Mouse (Mus musculus) hindbrain, embryonic 15.5 days (tissue): ENCODE measurements around the gene Vsig2. TPM values are rescaled to one million over a fixed set of nuclear protein-coding genes. Genes with fewer than 3 reads are reported as not detected.

Source experiments
- ATAC-seq: fragments of 200-750 bp; cut with Nextera tagmentation; 2 replicates; pipeline ENCODE4 v1.8.0; 2017; ENCODE audit warnings: low read depth, moderate number of reproducible peaks, moderate TSS enrichment; ENCODE audit not compliant: low FRiP score
- H3K27ac ChIP-seq: fragments of 300-500 bp; sonication (generic); replicated peaks from 2 replicates; pipeline ENCODE4 v1.5.1; 2015; ENCODE audit warnings: mild to moderate bottlenecking, inconsistent platforms
- H3K27me3 ChIP-seq: fragments of 300-500 bp; sonication (generic); 2 replicates; pipeline ENCODE4 v1.6.1; 2015; ENCODE audit warnings: control low read depth, inconsistent platforms
- H3K36me3 ChIP-seq: fragments of 300-500 bp; sonication (generic); 2 replicates; pipeline ENCODE4 v1.6.1; 2015; ENCODE audit warnings: control low read depth, inconsistent platforms
- H3K4me1 ChIP-seq: fragments of 300-500 bp; sonication (generic); replicated peaks from 2 replicates; pipeline ENCODE4 v1.6.1; 2015; ENCODE audit warnings: control low read depth, inconsistent platforms
- H3K4me2 ChIP-seq: fragments of 300-500 bp; sonication (generic); 2 replicates; pipeline ENCODE4 v1.6.1; 2015; ENCODE audit warnings: moderate library complexity, mild to moderate bottlenecking, inconsistent platforms
- H3K4me3 ChIP-seq: fragments of 300-500 bp; sonication (generic); 2 replicates; pipeline ENCODE4 v1.5.1; 2015; ENCODE audit warnings: mild to moderate bottlenecking, inconsistent platforms
- H3K9ac ChIP-seq: fragments of 300-500 bp; sonication (generic); 2 replicates; pipeline ENCODE4 v1.6.1; 2015; ENCODE audit warnings: inconsistent platforms
- H3K9me3 ChIP-seq: fragments of 300-500 bp; sonication (generic); 2 replicates; pipeline ENCODE4 v1.6.1; 2016; ENCODE audit warnings: control low read depth, inconsistent platforms
- WGBS: fragments of 180-500 bp; shearing (Covaris S2); methylation state at CpG from one replicate; pipeline ENCODE4 v1.1.7; 2015; 5-methylcytosine and 5-hydroxymethylcytosine counted together
- polyA plus RNA-seq: library from polyadenylated mRNA; unstranded; fragments of >200 nt; fragmentation: Nextera tagmentation; extraction: Ambion mirVana; gene quantifications from 2 replicates; pipeline ENCODE4 v1.2.1, GENCODE M21; 2015

The Vsig2 gene
- polyA plus RNA-seq = 0.89 and 1.4 TPM in 2 replicates

GRCm38 (mm10) chr9:37539170-37540025 lies at the start of gene Vsig2:
Gene Vsig2, plus strand, starts transcription at chr9:37539255.
- no peaks in the 10 kb centered on the region for H3K36me3 ChIP-seq
- ATAC-seq = 0 out of 2 replicates have a peak, but pooled peaks have one; percentile 21
- H3K4me2 ChIP-seq = no peak within 1 kb of the TSS
- WGBS = 49% methylated on average over 23 of the region's 23 CpGs
- no peak within 1 kb of the TSS for H3K27ac ChIP-seq
- H3K9me3 ChIP-seq = no peaks in the 10 kb centered on the region
- H3K4me1 ChIP-seq = peaks cover 4% of the 10 kb centered on the region
- peaks cover 16% of the 10 kb centered on the region; the same call in 1 of the 2 replicates for H3K27me3 ChIP-seq
- no peak within 1 kb of the TSS for H3K4me3 ChIP-seq
- H3K9ac ChIP-seq = no peak within 1 kb of the TSS

DNA sequence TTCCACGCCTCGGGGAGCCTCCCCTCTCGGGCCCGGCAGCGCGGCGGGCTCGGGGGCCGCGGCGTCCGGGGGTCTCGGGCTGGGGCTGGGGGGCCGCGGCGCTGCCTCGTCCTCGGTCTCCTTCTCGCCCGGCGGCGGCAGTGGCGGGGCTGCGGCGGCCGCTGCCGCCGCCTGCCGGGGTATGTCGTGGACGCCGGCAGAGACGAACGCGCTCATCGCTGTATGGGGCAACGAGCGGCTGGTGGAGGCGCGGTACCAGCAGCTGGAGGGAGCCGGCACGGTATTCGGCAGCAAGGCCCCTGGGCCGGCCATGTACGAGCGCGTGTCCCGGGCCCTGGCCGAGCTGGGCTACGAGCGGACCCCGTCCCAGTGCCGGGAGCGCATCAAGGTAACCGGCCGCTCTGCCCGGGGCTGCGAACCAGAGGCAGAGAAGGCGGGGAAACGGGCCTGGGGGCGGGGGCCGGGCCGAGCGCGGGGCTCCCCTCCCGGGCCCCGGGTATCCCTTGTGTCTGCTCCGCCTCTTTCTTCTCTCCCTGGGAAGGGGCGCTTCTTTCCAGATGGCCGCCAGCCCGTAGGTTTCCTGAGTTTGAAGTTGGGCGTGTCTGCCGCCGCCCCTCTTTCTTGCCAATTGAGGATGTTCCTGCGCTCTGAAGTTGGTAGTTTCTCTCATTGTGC lies 49.5 kb upstream of the Vsig2 start:
- no peaks in the 10 kb centered on the region for H3K27me3 ChIP-seq
- peak overlapping the region; percentile 90 for H3K9ac ChIP-seq
- ATAC-seq = peak; percentile 74
- peak overlapping the region; percentile 99 for H3K27ac ChIP-seq
- peaks cover 25% of the 10 kb centered on the region for H3K4me1 ChIP-seq
- under 1% methylated on average over 74 of the region's 75 CpGs for WGBS
- no peaks in the 10 kb centered on the region for H3K36me3 ChIP-seq
- H3K9me3 ChIP-seq = no peaks in the 10 kb centered on the region
- H3K4me3 ChIP-seq = peak overlapping the region; percentile 92
- H3K4me2 ChIP-seq = peak overlapping the region; percentile 82

GRCm38 (mm10) chr9:37495761-37496160 lies 43.3 kb upstream of the Vsig2 start:
- no peak for ATAC-seq
- no peak overlapping the region for H3K27ac ChIP-seq
- H3K36me3 ChIP-seq = no peaks in the 10 kb centered on the region
- no peak overlapping the region for H3K9ac ChIP-seq
- 82% methylated on average over 3 of the region's 3 CpGs for WGBS
- H3K9me3 ChIP-seq = no peaks in the 10 kb centered on the region
- no peaks in the 10 kb centered on the region for H3K27me3 ChIP-seq
- no peak overlapping the region for H3K4me2 ChIP-seq
- peaks cover 8% of the 10 kb centered on the region for H3K4me1 ChIP-seq
- H3K4me3 ChIP-seq = no peak overlapping the region

DNA sequence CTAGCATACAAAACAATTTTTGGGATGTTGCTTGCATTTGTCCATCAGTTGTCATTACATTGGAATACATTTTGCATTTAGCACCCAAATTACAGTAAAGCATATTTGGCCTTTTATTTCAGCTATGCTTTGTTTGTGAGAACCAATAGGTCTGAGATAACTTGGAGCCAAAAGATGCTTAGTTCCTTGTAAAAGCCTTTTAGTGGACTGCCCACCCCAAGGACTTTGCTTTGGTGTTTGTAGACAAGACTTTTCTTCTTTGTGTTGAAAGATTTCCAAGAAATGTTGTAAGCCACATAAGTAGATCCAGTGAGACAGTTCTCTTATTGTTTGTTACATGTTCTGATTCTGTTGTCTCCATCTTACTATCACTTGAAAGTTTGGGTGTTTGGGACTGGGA lies 42.7 kb upstream of the Vsig2 start:
- H3K4me2 ChIP-seq = no peak overlapping the region
- no peak for ATAC-seq
- H3K4me3 ChIP-seq = no peak overlapping the region
- no peaks in the 10 kb centered on the region for H3K9me3 ChIP-seq
- no peaks in the 10 kb centered on the region for H3K36me3 ChIP-seq
- no peaks in the 10 kb centered on the region for H3K27me3 ChIP-seq
- H3K4me1 ChIP-seq = peaks cover 3% of the 10 kb centered on the region
- H3K27ac ChIP-seq = no peak overlapping the region
- H3K9ac ChIP-seq = no peak overlapping the region

- H3K27me3 ChIP-seq = no peaks in the 10 kb centered on the region
- no peak for ATAC-seq
These were observed 38.9 kb upstream of the Vsig2 start for GRCm38 (mm10) chr9:37500201-37500600.

DNA sequence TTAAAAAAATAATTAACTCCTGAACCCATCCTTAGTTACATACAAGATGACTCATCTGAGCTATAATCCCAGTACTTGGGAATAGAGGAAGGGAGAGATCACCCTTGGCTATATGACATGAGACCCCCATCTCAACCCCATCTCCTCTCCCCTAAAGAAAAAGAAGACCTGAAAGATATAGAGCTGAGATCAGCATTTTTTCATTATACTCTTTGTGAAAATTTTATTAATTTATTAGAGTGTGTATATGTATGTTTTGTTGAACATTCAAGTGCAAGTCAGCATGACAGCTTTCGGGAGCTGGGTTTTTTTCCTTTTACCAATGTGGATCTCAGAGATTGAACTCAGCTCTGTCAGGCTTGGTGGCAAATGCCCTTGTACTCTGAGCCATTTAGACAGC lies 37.9 kb upstream of the Vsig2 start:
- no peaks in the 10 kb centered on the region for H3K4me1 ChIP-seq
- H3K27ac ChIP-seq = no peak overlapping the region
- no peak overlapping the region for H3K4me2 ChIP-seq
- ATAC-seq = no peak
- H3K9me3 ChIP-seq = no peaks in the 10 kb centered on the region
- no peak overlapping the region for H3K4me3 ChIP-seq
- 94% methylated on average over 1 of the region's 1 CpGs for WGBS
- no peak overlapping the region for H3K9ac ChIP-seq
- H3K36me3 ChIP-seq = no peaks in the 10 kb centered on the region
- no peaks in the 10 kb centered on the region for H3K27me3 ChIP-seq

More at GRCm38 (mm10) chr9:37500201-37500600, 38.9 kb upstream of the Vsig2 start:
- Histone ChIP-seq H3K4me3 (no peak overlapping the region), H3K27ac (no peak overlapping the region), H3K4me2 (no peak overlapping the region), H3K9ac (no peak overlapping the region), H3K4me1 (no peaks in the 10 kb centered on the region), H3K9me3 (no peaks in the 10 kb centered on the region), H3K36me3 (no peaks in the 10 kb centered on the region)
- 73% methylated on average over 3 of the region's 3 CpGs for WGBS

DNA sequence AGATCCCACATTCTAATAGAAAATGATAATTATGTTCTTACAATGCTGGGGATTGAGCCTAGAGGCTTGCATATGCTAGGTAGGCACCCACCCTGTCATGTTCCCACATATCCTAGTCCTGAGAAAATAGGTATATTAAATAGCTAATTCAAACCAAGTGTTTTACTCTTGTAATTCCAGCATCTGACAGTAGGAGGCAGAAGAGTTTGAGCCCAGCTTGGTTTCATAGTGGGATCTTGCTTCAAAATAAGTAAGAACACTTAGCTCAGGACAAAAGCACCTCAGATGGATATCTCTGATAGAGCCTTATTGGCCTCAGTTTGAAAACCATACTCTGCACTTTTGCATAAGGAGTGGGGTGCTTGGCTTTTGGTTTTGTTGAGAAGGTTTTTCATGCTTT lies 34.7 kb upstream of the Vsig2 start:
- Histone ChIP-seq H3K36me3 (no peaks in the 10 kb centered on the region), H3K27me3 (no peaks in the 10 kb centered on the region), H3K9ac (no peak overlapping the region), H3K4me1 (no peaks in the 10 kb centered on the region), H3K4me3 (no peak overlapping the region), H3K4me2 (no peak overlapping the region), H3K9me3 (no peaks in the 10 kb centered on the region), H3K27ac (no peak overlapping the region)
- no peak for ATAC-seq

DNA sequence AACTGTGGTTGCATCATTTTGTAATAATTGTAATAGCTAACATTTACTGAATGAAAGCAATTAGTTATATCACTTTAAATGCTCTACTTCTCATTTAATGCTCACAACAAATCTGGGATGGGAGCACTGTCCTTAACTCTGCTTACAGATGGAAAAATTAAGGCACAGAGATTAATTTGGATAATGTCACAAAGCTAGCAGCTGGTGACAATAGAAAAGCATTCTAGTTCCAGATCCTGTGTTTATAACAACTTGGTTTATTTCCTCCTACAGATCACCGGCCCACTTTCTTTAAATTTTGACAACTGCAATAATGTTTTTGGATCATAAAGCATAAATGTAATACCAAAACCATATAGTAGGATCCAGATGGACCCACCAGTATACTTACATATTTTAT lies 33.0 kb upstream of the Vsig2 start:
- no peak overlapping the region for H3K9ac ChIP-seq
- no peaks in the 10 kb centered on the region for H3K4me1 ChIP-seq
- H3K27me3 ChIP-seq = no peaks in the 10 kb centered on the region
- H3K4me3 ChIP-seq = no peak overlapping the region
- no peaks in the 10 kb centered on the region for H3K9me3 ChIP-seq
- no peak for ATAC-seq
- H3K27ac ChIP-seq = no peak overlapping the region
- WGBS = 93% methylated on average over 1 of the region's 1 CpGs
- no peak overlapping the region for H3K4me2 ChIP-seq
- H3K36me3 ChIP-seq = no peaks in the 10 kb centered on the region

- Histone ChIP-seq H3K27ac (no peak overlapping the region), H3K9me3 (no peaks in the 10 kb centered on the region), H3K27me3 (no peaks in the 10 kb centered on the region), H3K9ac (no peak overlapping the region), H3K4me3 (no peak overlapping the region), H3K4me1 (no peaks in the 10 kb centered on the region), H3K36me3 (no peaks in the 10 kb centered on the region), H3K4me2 (no peak overlapping the region)
- no peak for ATAC-seq
- WGBS = 93% methylated on average over 2 of the region's 2 CpGs
These were observed 27.0 kb upstream of the Vsig2 start for GRCm38 (mm10) chr9:37512097-37512496.

DNA sequence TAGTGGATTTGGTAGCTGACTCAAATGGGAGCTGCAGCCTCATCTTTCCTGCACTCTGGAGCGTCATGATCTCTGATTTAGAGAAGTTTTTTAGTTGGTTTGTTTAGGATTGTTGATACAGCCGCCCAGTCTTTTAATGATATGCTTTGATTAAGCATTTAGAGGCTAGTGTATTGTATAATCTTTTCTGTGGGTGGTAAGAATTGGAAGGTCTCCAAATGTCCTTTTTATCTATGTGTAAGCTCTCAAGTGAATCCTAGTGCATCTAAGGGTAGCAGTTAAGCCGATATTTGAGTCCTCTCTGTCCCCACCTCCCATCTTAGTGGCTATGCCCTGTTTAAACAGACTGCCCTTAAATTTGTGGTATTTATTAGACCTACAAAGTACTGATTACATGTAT lies 24.6 kb upstream of the Vsig2 start:
- Histone ChIP-seq H3K9ac (no peak overlapping the region), H3K36me3 (peaks cover 3% of the 10 kb centered on the region), H3K4me1 (no peaks in the 10 kb centered on the region; the same call in 1 of the 2 replicates), H3K4me2 (no peak overlapping the region), H3K4me3 (no peak overlapping the region), H3K27me3 (no peaks in the 10 kb centered on the region), H3K9me3 (no peaks in the 10 kb centered on the region), H3K27ac (no peak overlapping the region)
- no peak for ATAC-seq
- 77% methylated on average over 3 of the region's 3 CpGs for WGBS

DNA sequence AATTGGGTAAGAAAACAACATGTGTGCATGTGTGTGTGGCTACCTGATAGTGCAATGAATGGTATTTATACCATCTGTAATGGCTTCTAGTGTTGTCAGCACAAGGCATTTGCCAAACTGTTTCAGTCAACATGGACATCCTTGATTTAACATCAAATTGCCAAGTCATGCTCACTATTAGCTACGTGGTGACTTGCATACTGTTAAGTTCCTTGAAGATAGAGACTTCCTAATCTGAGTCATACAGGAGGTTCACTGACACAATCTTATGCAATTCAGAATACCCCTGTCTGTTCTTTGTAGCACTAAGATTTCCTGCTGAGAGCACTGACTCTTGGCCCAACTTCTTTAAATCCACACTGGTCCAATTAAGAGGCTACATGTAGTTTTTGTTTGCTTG lies 21.6 kb upstream of the Vsig2 start:
- Histone ChIP-seq H3K4me2 (no peak overlapping the region), H3K27ac (no peak overlapping the region), H3K4me3 (no peak overlapping the region), H3K4me1 (no peaks in the 10 kb centered on the region; the same call in 1 of the 2 replicates), H3K9ac (no peak overlapping the region), H3K27me3 (no peaks in the 10 kb centered on the region), H3K36me3 (peaks cover 17% of the 10 kb centered on the region), H3K9me3 (no peaks in the 10 kb centered on the region)
- WGBS = 74% methylated on average over 1 of the region's 1 CpGs
- ATAC-seq = no peak

DNA sequence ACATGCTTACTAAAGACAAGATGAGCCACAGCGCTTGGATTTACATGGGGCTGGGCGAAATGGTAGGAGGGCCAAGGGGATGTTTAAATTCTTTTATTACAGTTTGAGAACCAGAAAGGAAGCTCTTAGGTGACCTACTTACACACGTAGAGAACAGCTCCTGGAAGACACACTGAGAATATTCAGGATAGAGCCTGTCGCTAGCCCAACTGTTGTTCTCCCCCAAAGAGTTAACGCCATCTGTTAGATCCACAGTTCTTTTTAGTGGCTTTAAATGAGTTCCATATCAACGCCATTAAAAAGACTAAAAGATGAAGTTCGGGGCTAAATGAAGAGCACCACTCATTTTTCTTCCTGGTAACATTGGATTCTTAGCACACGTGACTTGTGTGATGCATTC lies 20.1 kb upstream of the Vsig2 start:
- H3K9me3 ChIP-seq = no peaks in the 10 kb centered on the region

More for the DNA sequence above, 20.1 kb upstream of the Vsig2 start:
- no peak overlapping the region for H3K27ac ChIP-seq
- no peaks in the 10 kb centered on the region for H3K27me3 ChIP-seq
- H3K9ac ChIP-seq = no peak overlapping the region
- WGBS = 88% methylated on average over 8 of the region's 8 CpGs
- H3K4me2 ChIP-seq = no peak overlapping the region
- peaks cover 29% of the 10 kb centered on the region for H3K36me3 ChIP-seq
- H3K4me1 ChIP-seq = no peaks in the 10 kb centered on the region; the same call in 1 of the 2 replicates
- ATAC-seq = no peak
- no peak overlapping the region for H3K4me3 ChIP-seq
